Mouse (Mus musculus) heart, postnatal 0 days (tissue): ENCODE data around the gene Napepld.

ENCODE experiments used
- CTCF ChIP-seq: IDR thresholded peaks from 2 replicates; pipeline ENCODE4 v1.5.1; 2016; ENCODE audit warnings: antibody characterized with exemption, control low read depth, low read depth
- EP300 ChIP-seq: IDR thresholded peaks from 2 replicates; pipeline ENCODE4 v1.6.1; 2016; ENCODE audit warnings: antibody characterized with exemption, low read depth

DNA sequence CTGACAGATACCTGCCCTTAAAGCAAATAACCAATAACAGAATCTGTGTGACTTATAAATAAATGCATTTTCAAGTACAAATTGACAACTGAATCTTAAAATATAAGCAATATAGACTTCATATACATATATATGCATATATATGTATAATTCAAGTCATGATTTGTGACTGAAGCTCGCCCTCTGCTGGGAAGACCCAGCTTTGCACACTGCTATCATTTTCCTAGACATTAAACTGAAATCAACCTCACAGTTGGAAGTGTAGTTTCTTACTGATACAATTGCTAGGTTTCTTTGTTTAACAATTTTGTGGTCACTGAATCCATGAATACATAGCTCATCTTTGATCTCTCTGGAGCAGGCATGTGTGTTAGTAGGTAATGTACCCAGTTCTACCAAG lies 60.2 kb downstream of the Napepld start:
- TF ChIP-seq CTCF, result peak; percentile 73
- TF ChIP-seq EP300, result no peak
